Mouse (Mus musculus) stomach, postnatal 0 days (tissue): Measurements from ENCODE around the gene Exoc6. TPM values are rescaled to one million over a fixed set of nuclear protein-coding genes. Genes with fewer than 3 reads are reported as not detected.
A peak's percentile ranks its signal among the peaks of the same experiment; 100 is the strongest.

Experiments used
- ATAC-seq: fragments of 200-750 bp; cut with Nextera tagmentation; 2 replicates; pipeline ENCODE4 v1.8.0; 2017; ENCODE audit not compliant: low FRiP score, low TSS enrichment
- DNase-seq: peaks from one replicate; pipeline ENCODE4 v3.0.0-alpha.2; 2016; ENCODE audit warnings: low spot score
- H3K27ac ChIP-seq: fragments of 300-500 bp; sonication (generic); replicated peaks from 2 replicates; pipeline ENCODE4 v1.5.1; 2014; ENCODE audit warnings: mild to moderate bottlenecking, control low read depth
- H3K27me3 ChIP-seq: fragments of 300-500 bp; sonication (generic); 2 replicates; pipeline ENCODE4 v1.6.1; 2014; ENCODE audit warnings: low read length; ENCODE audit not compliant: control insufficient read depth, insufficient read depth
- H3K36me3 ChIP-seq: fragments of 300-500 bp; sonication (generic); 2 replicates; pipeline ENCODE4 v1.6.1; 2014; ENCODE audit warnings: low read length, mixed read lengths; ENCODE audit not compliant: control insufficient read depth, insufficient read depth
- H3K4me1 ChIP-seq: fragments of 300-500 bp; sonication (generic); replicated peaks from 2 replicates; pipeline ENCODE4 v1.6.1; 2014; ENCODE audit warnings: antibody characterized with exemption; ENCODE audit not compliant: control insufficient read depth, insufficient read depth
- H3K4me2 ChIP-seq: fragments of 300-500 bp; sonication (generic); replicated peaks from 2 replicates; pipeline ENCODE4 v1.6.1; 2014; ENCODE audit warnings: low read depth, mild to moderate bottlenecking, control low read depth, moderate library complexity
- H3K4me3 ChIP-seq: fragments of 300-500 bp; sonication (generic); 2 replicates; pipeline ENCODE4 v1.5.1; 2014; ENCODE audit warnings: low read depth, low read length, control low read depth
- H3K9ac ChIP-seq: fragments of 300-500 bp; sonication (generic); 2 replicates; pipeline ENCODE4 v1.6.1; 2014; ENCODE audit warnings: mild to moderate bottlenecking, low read length, control low read depth, mixed read lengths
- H3K9me3 ChIP-seq: fragments of 300-500 bp; sonication (generic); 2 replicates; pipeline ENCODE4 v1.6.1; 2016; ENCODE audit warnings: low read length; ENCODE audit not compliant: control insufficient read depth
- CTCF ChIP-seq: IDR thresholded peaks from 2 replicates; pipeline ENCODE4 v1.5.1; 2016; ENCODE audit warnings: antibody characterized with exemption, low read depth, mild to moderate bottlenecking, moderate library complexity
- EP300 ChIP-seq: optimal IDR thresholded peaks from 2 replicates; pipeline ENCODE3; 2016; ENCODE audit warnings: antibody characterized with exemption
- WGBS: fragments of 180-500 bp; shearing (Covaris S2); extraction: QIAGEN DNeasy Blood & Tissue Kit; methylation state at CpG from one replicate; pipeline ENCODE4 v1.1.7; 2014; 5-methylcytosine and 5-hydroxymethylcytosine counted together
- polyA plus RNA-seq: library from polyadenylated mRNA; unstranded; fragments of >200 nt; fragmentation: Nextera tagmentation; extraction: Ambion mirVana; gene quantifications from 2 replicates; pipeline ENCODE4 v1.2.1, GENCODE M21; 2015

Exoc6 gene
- polyA plus RNA-seq, 1 experiment from 2014 or later = 8.7 TPM

GRCm38 (mm10) chr19:37716524-37717175, 166.4 kb downstream of the Exoc6 start:
- no peak for ATAC-seq
- Histone ChIP-seq H3K36me3 (no peaks in the 10 kb centered on the region), H3K27me3 (no peaks in the 10 kb centered on the region), H3K9ac (no peak overlapping the region), H3K4me1 (no peaks in the 10 kb centered on the region), H3K27ac (no peak overlapping the region), H3K4me2 (no peak overlapping the region), H3K9me3 (no peaks in the 10 kb centered on the region), H3K4me3 (no peak overlapping the region)
- DNase-seq = no peak
- 79% methylated on average over 12 of the region's 12 CpGs for WGBS
- TF ChIP-seq CTCF (no peak), EP300 (no peak)

- no peak for DNase-seq
- 18% methylated on average over 1 of the region's 1 CpGs for WGBS
- H3K4me3 ChIP-seq = no peak overlapping the region
- no peak overlapping the region for H3K9ac ChIP-seq
- H3K27ac ChIP-seq = no peak overlapping the region
- no peaks in the 10 kb centered on the region for H3K27me3 ChIP-seq
- no peak overlapping the region for H3K4me2 ChIP-seq
- H3K4me1 ChIP-seq = no peaks in the 10 kb centered on the region
- H3K9me3 ChIP-seq = no peaks in the 10 kb centered on the region
- TF ChIP-seq CTCF (no peak), EP300 (no peak)
- no peak for ATAC-seq
- H3K36me3 ChIP-seq = no peaks in the 10 kb centered on the region
These were observed 168.9 kb downstream of the Exoc6 start for GRCm38 (mm10) chr19:37719166-37719565.

- no peak for ATAC-seq
- H3K4me2 ChIP-seq = no peak overlapping the region
- no peaks in the 10 kb centered on the region for H3K9me3 ChIP-seq
- no peak overlapping the region for H3K27ac ChIP-seq
- no peaks in the 10 kb centered on the region for H3K4me1 ChIP-seq
- H3K9ac ChIP-seq = no peak overlapping the region
- TF ChIP-seq EP300 (no peak), CTCF (peak; percentile 12; the same call in 1 of the 2 replicates)
- 94% methylated on average over 5 of the region's 5 CpGs for WGBS
- H3K4me3 ChIP-seq = no peak overlapping the region
- no peaks in the 10 kb centered on the region for H3K36me3 ChIP-seq
- H3K27me3 ChIP-seq = no peaks in the 10 kb centered on the region
- no peak for DNase-seq
These were observed 174.4 kb downstream of the Exoc6 start for GRCm38 (mm10) chr19:37724591-37724990.

GRCm38 (mm10) chr19:37726585-37726984, 176.4 kb downstream of the Exoc6 start:
- H3K4me1 ChIP-seq = no peaks in the 10 kb centered on the region
- H3K4me3 ChIP-seq = no peak overlapping the region
- WGBS = 87% methylated on average over 7 of the region's 7 CpGs
- H3K36me3 ChIP-seq = no peaks in the 10 kb centered on the region
- no peaks in the 10 kb centered on the region for H3K27me3 ChIP-seq
- no peak for TF ChIP-seq EP300
- TF ChIP-seq CTCF = no peak
- no peak overlapping the region for H3K27ac ChIP-seq
- no peak overlapping the region for H3K4me2 ChIP-seq
- DNase-seq (no peak), ATAC-seq (no peak)
- no peak overlapping the region for H3K9ac ChIP-seq
- H3K9me3 ChIP-seq = no peaks in the 10 kb centered on the region

- no peaks in the 10 kb centered on the region for H3K9me3 ChIP-seq
- no peaks in the 10 kb centered on the region for H3K4me1 ChIP-seq
- no peak overlapping the region for H3K4me3 ChIP-seq
- no peak for DNase-seq
- no peaks in the 10 kb centered on the region for H3K36me3 ChIP-seq
- no peaks in the 10 kb centered on the region for H3K27me3 ChIP-seq
- H3K9ac ChIP-seq = no peak overlapping the region
- WGBS = 91% methylated on average over 2 of the region's 2 CpGs
- H3K27ac ChIP-seq = no peak overlapping the region
- H3K4me2 ChIP-seq = no peak overlapping the region
- TF ChIP-seq EP300 (no peak), CTCF (no peak)
- no peak for ATAC-seq
These were observed 177.1 kb downstream of the Exoc6 start for GRCm38 (mm10) chr19:37727366-37727765.

Other genes with a start within 250 kb of the Exoc6 start
- gene Ide, start 212.6 kb upstream of the Exoc6 start, polyA plus RNA-seq = 213 and 221 TPM in 2 replicates
- gene Kif11, start 174.0 kb upstream of the Exoc6 start, polyA plus RNA-seq = 7.4 and 10.3 TPM in 2 replicates
- 6.8 and 8.2 TPM in 2 replicates for gene Hhex, start 115.6 kb upstream of the Exoc6 start, polyA plus RNA-seq
- not detected in 2 replicates for gene Cyp26c1, start 135.2 kb downstream of the Exoc6 start, polyA plus RNA-seq
- gene Cyp26a1, start 147.4 kb downstream of the Exoc6 start, polyA plus RNA-seq = 0.94 and 1.4 TPM in 2 replicates